Mouse (Mus musculus): ENCODE measurements around the gene Hist1h3i. TPM values are rescaled to one million over a fixed set of nuclear protein-coding genes. Genes with fewer than 3 reads are reported as not detected.

Gene Hist1h3i
- total RNA-seq, 2 experiments from 2014 or later: 10.2 to 11.2 TPM

DNA sequence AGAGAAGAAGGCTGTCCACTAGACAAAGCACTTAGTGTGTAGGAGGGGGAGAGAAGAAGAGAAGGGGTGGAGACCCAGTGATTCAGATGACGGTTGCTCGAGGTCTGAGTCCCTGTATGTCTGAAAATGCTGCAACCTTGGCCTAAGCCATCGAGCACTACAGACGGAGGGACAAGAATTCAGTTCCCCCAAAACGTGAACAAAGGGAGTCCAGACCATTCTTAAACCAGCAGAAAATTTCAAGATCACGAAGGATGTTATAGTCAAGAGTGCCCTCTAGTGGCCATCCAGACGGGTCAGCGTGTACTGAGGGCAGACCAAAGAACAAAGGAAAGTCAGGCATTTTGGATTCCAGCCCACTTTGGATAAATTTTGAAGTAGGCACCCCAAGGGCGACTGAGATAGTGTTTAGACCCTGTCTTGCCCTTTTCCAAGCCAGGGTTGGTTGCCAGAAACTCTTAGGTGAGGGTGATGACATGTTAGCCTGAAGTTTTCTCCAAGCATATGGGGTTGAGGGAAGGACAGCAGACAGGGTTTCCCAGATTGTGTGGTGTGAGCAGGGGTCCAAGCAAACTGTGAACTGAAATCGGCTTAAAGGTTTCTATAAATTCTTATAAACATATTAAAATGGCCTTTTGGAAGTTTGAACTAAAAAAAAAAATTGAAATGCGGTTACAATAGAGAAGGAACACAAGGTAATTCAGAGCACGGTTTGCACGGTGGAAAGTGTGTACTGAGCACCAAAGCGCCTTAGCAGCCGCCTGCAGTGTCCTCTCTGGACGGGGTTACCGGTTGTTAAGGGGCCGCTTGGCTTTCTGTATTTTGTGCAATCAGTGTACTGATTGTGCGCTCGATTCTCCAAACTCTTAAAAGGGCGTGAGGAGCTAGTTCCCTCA, 48.9 kb downstream of the Hist1h3i start:
- DNase-seq: peak; percentile 84 to 89

DNA sequence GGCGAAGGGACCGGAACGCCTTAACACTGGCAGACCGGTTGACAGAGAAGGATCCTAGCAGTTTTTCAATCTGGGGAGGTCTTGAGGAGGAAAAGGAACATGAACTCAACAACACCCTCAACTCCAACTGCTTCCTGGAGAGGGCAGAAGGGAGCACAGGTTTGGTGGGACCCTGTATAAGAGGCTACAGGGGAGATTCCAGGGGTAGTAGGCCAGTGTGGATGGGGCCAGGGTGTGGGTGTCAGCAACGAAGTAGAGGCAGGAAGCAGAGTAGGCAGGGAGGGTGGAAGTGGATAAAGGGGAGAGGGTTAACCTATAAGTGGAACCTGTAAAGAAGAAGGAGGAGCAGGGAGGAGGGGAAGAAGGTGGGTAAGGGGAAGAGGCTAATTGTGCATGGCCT, 49.7 kb downstream of the Hist1h3i start:
- DNase-seq: no peak

Small RNAs within 50 kb of the gene (microRNA-seq; reads per million reads assigned to microRNA genes)
- 0 reads per million in 2 experiments for gene Gm19658
- 0 reads per million in 2 experiments for gene Gm44346
- gene Gm44454: 0 reads per million in 2 experiments
- 0 reads per million in 2 experiments for gene Gm44466

Other genes with a start within 250 kb of the Hist1h3i start
- not detected for gene Olfr1366, start 240.6 kb downstream of the Hist1h3i start, total RNA-seq (2021)
- gene Olfr1535, start 223.5 kb downstream of the Hist1h3i start, total RNA-seq (2021): not detected
- not detected for gene Olfr1364, start 201.6 kb downstream of the Hist1h3i start, total RNA-seq (2021)
- gene Olfr1362, start 169.3 kb downstream of the Hist1h3i start, total RNA-seq (2021): not detected
- gene Olfr11, start 140.9 kb downstream of the Hist1h3i start, total RNA-seq (2021): not detected
- not detected for gene Olfr1361, start 120.0 kb downstream of the Hist1h3i start, total RNA-seq (2021)
- not detected for gene Olfr1360, start 106.0 kb downstream of the Hist1h3i start, total RNA-seq (2021)
- not detected for gene Olfr1359, start 85.3 kb downstream of the Hist1h3i start, total RNA-seq (2021)
- gene Hist1h2bl, start 67.2 kb downstream of the Hist1h3i start, total RNA-seq (2021): 10 to 100 TPM in 1 of 2 experiments, 1 to 10 TPM in 1; 7.7 to 11.5 TPM
- 10 to 100 TPM in 1 of 2 experiments, 1 to 10 TPM in 1; 4.0 to 15.4 TPM for gene Hist1h2ai, start 66.9 kb downstream of the Hist1h3i start, total RNA-seq (2021)
- gene Hist1h3h, start 65.7 kb downstream of the Hist1h3i start, total RNA-seq (2021): 10 to 100 TPM; 11.0 to 14.3 TPM
- gene Hist1h2bm, start 61.3 kb downstream of the Hist1h3i start, total RNA-seq (2021): 1 to 10 TPM; 2.0 to 3.6 TPM
- 1 to 10 TPM; 1.9 to 3.4 TPM for gene Hist1h4j, start 48.3 kb downstream of the Hist1h3i start, total RNA-seq (2021)
- gene Hist1h4k, start 32.9 kb downstream of the Hist1h3i start, total RNA-seq (2021): 10 to 100 TPM; 39.5 to 45.0 TPM
- 1 to 10 TPM; 2.5 to 4.6 TPM for gene Hist1h2ak, start 29.5 kb downstream of the Hist1h3i start, total RNA-seq (2021)
- gene Hist1h2bn, start 29.2 kb downstream of the Hist1h3i start, total RNA-seq (2021): 1 to 10 TPM; 4.3 to 4.8 TPM
- 1 to 10 TPM; 3.5 to 4.0 TPM for gene Hist1h1b, start 2.7 kb downstream of the Hist1h3i start, total RNA-seq (2021)
- 1 to 10 TPM; 1.0 to 5.3 TPM for gene Hist1h2an, start 3.8 kb upstream of the Hist1h3i start, total RNA-seq (2021)
- 1 to 10 TPM; 3.3 to 4.2 TPM for gene Hist1h2bp, start 4.1 kb upstream of the Hist1h3i start, total RNA-seq (2021)
- gene Hist1h2bq, start 26.8 kb upstream of the Hist1h3i start, total RNA-seq (2021): 10 to 100 TPM; 27.9 to 31.1 TPM
- gene Hist1h2ao, start 27.1 kb upstream of the Hist1h3i start, total RNA-seq (2021): 1 to 10 TPM in 1 of 2 experiments, not detected in 1; 1.4 TPM
- gene Hist1h4m, start 28.4 kb upstream of the Hist1h3i start, total RNA-seq (2021): 10 to 100 TPM; 41.7 to 58.7 TPM
- 1 to 10 TPM; 4.7 to 9.4 TPM for gene Hist1h4n, start 48.8 kb upstream of the Hist1h3i start, total RNA-seq (2021)
- gene Hist1h2ap, start 50.1 kb upstream of the Hist1h3i start, total RNA-seq (2021): 10 to 100 TPM; 11.6 to 12.2 TPM
- 10 to 100 TPM; 28.3 to 30.7 TPM for gene Hist1h2br, start 50.4 kb upstream of the Hist1h3i start, total RNA-seq (2021)
- gene Zfp184, start 161.7 kb upstream of the Hist1h3i start, total RNA-seq (2021): 1 to 10 TPM in 1 of 2 experiments, under 1 TPM in 1; 0.67 to 1.3 TPM
- gene Pom121l2, start 197.8 kb upstream of the Hist1h3i start, total RNA-seq (2021): not detected
- gene Prss16, start 226.4 kb upstream of the Hist1h3i start, total RNA-seq (2021): not detected